Mouse (Mus musculus) hindlimb bud, embryonic 11.5 days (tissue): ENCODE measurements around the gene Plekha7.

Experiments
- DNase-seq: peaks from one replicate; pipeline ENCODE4 v3.0.0-alpha.2; 2012; ENCODE audit warnings: low read depth, low spot score; ENCODE audit errors: extremely low spot score

Gene Plekha7

GRCm38 (mm10) chr7:116134413-116135292, 173.5 kb downstream of the Plekha7 start:
- DNase-seq: no peak

GRCm38 (mm10) chr7:116132078-116132477, 176.1 kb downstream of the Plekha7 start:
- peak; percentile 71 for DNase-seq

GRCm38 (mm10) chr7:116131390-116131789, 176.8 kb downstream of the Plekha7 start:
- no peak for DNase-seq

DNA sequence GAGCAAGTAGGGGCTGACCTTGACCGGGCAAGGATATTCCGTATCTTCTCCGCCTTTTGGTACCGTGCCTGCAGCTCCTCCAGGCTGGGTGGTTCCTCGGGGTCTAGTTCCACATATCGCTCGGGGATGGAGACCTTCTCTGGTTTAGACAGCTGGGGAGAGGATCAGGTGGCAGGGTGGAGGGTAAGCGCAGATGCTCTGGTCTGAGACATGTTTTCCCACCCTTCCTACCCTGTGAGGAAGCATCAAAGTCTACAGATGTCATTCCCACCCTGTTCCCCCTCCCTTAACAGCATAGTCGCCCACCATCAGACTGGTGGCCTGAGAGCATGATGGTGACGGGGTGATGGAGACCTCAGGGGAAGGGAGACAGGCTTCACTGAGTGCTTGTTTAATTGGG, 178.8 kb downstream of the Plekha7 start:
- no peak for DNase-seq

DNA sequence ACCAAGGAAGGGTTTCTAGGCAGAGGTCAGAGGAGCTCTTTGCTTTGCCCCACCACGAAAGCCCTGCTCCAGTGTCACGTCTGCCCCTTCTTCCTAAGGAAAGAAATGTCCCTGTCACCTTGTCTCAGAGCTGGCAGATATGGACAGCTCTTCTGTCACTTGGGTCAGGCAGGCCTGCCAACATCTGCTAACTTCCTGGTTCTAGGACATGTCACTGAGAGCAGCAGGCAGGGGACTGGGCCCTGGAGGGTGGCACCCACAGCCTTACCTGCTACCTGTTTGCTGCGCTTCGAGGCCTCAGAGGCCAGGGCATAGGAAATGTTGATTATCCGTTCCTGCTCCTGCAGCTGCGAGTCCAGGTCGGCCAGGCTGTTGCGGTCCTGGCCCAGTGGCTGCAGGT, 179.9 kb downstream of the Plekha7 start:
- no peak for DNase-seq

GRCm38 (mm10) chr7:116127052-116127451, 181.1 kb downstream of the Plekha7 start:
- no peak for DNase-seq

GRCm38 (mm10) chr7:116125671-116126070, 182.5 kb downstream of the Plekha7 start:
- no peak for DNase-seq

- DNase-seq: no peak
These were observed 184.1 kb downstream of the Plekha7 start for GRCm38 (mm10) chr7:116124057-116124456.

DNA sequence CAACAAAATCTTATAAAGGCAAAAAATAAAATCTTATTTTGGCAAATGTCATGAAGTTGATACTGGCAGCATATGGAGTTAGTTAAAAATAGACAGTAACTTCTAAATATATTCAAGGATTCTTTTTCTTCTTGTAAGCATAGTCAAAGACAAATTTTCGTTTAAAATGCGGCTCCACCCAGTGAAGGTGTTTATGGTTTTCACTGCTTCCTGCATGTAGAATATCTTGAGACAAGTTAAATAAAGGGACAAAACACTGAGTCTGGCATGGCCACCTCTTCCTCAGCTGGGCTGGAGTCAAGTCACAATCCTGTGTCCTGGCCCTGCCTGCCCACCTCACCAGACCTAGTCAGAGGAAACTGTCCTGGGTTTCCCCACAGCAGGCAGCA, 184.6 kb downstream of the Plekha7 start:
- DNase-seq: no peak

DNA sequence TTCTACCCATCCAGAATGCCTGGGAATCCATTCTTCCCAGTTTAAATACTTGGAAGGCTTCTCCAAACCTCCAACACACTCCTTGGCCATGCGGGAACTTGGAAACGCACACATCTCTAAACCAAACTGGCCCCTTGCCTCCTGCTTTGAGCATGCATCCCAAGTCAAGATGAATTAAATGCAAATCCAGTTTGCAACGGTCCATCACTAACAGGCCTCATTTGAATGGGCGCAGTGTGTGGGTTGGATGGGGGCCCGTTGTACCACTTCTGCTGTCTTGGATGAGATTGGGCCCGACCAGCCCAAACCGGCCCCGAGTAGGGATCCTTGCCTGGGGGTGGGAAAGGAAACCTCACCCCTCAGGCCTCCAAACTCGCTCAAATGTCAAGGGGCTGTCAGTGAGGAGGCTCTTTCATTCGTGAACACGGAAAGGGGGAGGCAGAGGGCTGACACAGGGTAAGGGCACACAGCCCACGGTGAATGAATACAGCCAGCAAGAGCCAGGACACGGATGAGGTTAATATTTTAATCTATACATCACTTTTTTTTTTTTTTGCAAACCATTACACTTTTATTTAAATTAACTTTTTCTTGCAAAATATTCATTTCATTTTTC, 185.1 kb downstream of the Plekha7 start:
- DNase-seq: no peak

- DNase-seq: no peak
These were observed 187.0 kb downstream of the Plekha7 start for GRCm38 (mm10) chr7:116121202-116121601.

DNA sequence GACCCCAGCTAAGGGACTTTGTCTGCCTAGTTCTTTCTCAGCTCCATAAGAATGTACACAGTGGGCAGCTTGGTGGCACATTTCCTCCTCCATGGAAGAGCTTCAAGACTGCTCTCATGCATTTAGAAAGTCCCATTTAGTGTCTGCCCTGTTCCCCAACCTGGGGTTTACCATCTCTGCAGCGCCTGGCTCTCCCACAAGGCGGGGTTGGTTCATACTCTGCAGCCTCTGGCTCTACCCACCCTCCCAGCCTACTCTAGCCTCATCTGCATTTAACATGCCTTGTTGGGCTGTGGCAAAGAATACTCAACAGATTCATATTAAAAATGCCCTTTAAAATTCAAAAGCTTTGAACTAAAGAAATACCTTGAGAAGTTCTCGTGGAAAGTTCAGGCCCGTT, 187.4 kb downstream of the Plekha7 start:
- DNase-seq: no peak

GRCm38 (mm10) chr7:116119306-116119857, 188.8 kb downstream of the Plekha7 start:
- no peak for DNase-seq

- DNase-seq: no peak
These were observed 192.2 kb downstream of the Plekha7 start for GRCm38 (mm10) chr7:116115991-116116390.

- no peak for DNase-seq
These were observed 192.8 kb downstream of the Plekha7 start for GRCm38 (mm10) chr7:116115216-116115930.

- no peak for DNase-seq
These were observed 196.6 kb downstream of the Plekha7 start for GRCm38 (mm10) chr7:116111546-116111945.

DNA sequence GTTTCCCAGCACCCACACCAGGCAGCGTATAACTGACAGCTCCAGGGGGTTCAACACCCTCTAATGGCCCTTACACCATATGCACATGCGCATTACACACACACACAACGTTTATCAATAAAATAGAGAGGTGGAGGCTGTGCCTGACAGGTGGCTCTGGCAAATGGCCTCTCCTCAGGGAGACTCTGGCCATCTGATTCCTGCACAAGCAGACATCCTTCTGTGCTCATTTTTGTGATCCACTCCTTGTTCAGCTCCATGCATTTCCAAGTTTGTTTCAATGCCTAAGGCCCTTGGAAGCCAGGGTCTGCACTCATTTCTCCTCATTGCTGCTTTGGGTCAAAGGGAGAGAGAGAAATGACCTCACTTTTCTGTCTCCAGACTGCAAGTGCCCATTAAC, 197.5 kb downstream of the Plekha7 start:
- DNase-seq: no peak

GRCm38 (mm10) chr7:116103091-116103490, 205.1 kb downstream of the Plekha7 start:
- DNase-seq: no peak

GRCm38 (mm10) chr7:116099952-116100528, 208.1 kb downstream of the Plekha7 start:
- no peak for DNase-seq

- DNase-seq: no peak
These were observed 214.7 kb downstream of the Plekha7 start for GRCm38 (mm10) chr7:116093466-116093850.
